Mouse (Mus musculus): ENCODE data around the gene Clec4f.
"Not testable (repeated sequence)": the region's sequence is repeated elsewhere in the genome, so short reads cannot be mapped to it uniquely, and the experiment has no call there.

Gene Clec4f

DNA sequence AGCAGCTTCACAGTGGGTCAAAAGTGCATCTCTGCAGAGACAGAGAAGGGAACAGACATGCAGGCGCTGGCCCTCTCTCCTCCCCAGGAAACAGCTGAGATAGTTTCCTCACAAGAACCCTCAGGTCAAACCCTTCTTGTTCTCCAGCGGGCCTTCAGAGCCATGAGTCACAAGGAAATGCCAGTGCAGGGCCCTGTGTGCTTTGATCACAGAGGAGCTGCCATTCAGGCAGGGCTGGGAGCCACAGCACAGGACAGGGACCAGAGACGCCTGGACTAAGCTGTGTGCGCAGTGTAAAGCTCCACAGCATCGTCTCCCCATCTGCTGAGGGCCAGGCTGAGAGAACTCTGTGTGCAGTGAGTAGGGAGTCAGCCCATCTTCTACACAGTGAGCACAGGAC is 21.9 kb downstream of the Clec4f start:
- not testable (repeated sequence) for DNase-seq (ENCODE audit: low spot score)

- DNase-seq (ENCODE audit: low spot score): no peak
Observed at GRCm38 (mm10) chr6:83631815-83632214, 24.2 kb downstream of the Clec4f start.

- no peak for DNase-seq (ENCODE audit: low spot score)
Observed at GRCm38 (mm10) chr6:83626781-83627180, 29.2 kb downstream of the Clec4f start.

- no peak for DNase-seq (ENCODE audit: low spot score)
Observed at GRCm38 (mm10) chr6:83619955-83620354, 36.0 kb downstream of the Clec4f start.

GRCm38 (mm10) chr6:83617581-83618335 is 38.2 kb downstream of the Clec4f start:
- DNase-seq (ENCODE audit: low spot score): no peak

- DNase-seq (ENCODE audit: low spot score): no peak
Observed at GRCm38 (mm10) chr6:83616512-83616911, 39.5 kb downstream of the Clec4f start.

- DNase-seq (ENCODE audit: low spot score): no peak
Observed at GRCm38 (mm10) chr6:83614469-83614868, 41.5 kb downstream of the Clec4f start.

GRCm38 (mm10) chr6:83612976-83613375 is 43.0 kb downstream of the Clec4f start:
- no peak for DNase-seq (ENCODE audit: low spot score)

DNA sequence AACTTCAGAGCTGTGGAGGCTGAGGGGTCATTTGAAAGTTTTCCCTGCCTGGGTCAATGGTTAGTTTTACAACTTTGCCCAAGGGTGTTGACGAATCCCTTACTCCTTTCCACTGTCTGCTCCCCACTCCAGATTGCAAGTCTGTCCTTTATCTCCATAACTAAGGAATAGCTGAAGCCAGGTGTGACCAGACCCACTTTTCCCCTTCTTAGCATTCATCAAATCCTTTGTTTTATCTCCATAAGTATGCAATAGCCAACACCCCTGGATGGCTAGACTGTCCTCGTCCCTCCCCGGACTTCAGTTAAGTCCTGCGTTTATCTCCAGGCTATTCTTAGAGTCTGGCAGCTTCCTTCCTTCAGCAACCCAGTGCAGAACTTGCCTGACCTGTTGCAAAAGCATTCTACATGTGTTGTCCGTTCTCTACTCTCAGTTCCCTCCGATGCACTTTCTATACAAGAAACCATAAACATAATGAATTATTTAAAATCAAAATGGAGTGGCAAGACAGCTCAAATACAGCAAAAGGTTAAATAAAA is 56.3 kb downstream of the Clec4f start:
- no peak for DNase-seq (ENCODE audit: low spot score)

- DNase-seq (ENCODE audit: low spot score): no peak
Observed at GRCm38 (mm10) chr6:83599060-83599550, 56.9 kb downstream of the Clec4f start.

GRCm38 (mm10) chr6:83598646-83599045 is 57.3 kb downstream of the Clec4f start:
- no peak for DNase-seq (ENCODE audit: low spot score)

DNA sequence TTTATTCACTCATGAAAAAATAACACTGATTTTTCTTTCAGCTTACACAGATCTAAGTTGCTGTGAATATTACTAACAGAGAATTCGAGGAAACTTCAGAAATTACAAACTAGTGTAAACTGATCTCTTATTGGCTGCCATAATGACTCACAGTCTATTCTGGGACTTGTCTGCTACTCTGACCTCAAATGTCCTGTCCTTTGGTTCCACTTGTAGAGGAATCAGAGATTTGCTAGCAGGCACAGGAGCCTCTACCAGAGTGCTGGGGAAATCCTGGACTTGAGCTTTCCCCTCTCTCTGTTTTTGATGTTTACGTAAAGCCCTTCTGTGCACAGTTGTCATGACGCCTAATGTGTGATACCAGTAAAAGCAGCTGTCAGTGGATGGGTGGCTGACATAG is 58.0 kb downstream of the Clec4f start:
- DNase-seq (ENCODE audit: low spot score): no peak

- DNase-seq (ENCODE audit: low spot score): no peak
Observed at GRCm38 (mm10) chr6:83595035-83595434, 61.0 kb downstream of the Clec4f start.
